Mouse (Mus musculus): ENCODE measurements around the gene Auts2. TPM values are rescaled to one million over a fixed set of nuclear protein-coding genes. Genes with fewer than 3 reads are reported as not detected.
A peak's percentile ranks its signal among the peaks of the same experiment; 100 is the strongest.

Gene Auts2
- polyA plus RNA-seq, 1 experiment from 2014 or later: 4.4 TPM

GRCm38 (mm10) chr5:131710735-131711473 is 832.2 kb downstream of the Auts2 start:
- Histone ChIP-seq H3K27ac (ENCODE audit: low read length) (no peak overlapping the region), H3K4me2 (replicated peaks; ENCODE audit: low read depth, low read length) (no peak overlapping the region), H3K9ac (replicated peaks; ENCODE audit: low read depth) (no peak overlapping the region), H3K9me3 (ENCODE audit: low read length) (no peaks in the 10 kb centered on the region), H3K4me1 (ENCODE audit: insufficient read depth, low read depth, low read length) (peaks cover 3% of the 10 kb centered on the region; the same call in 1 of the 2 replicates), H3K4me3 (ENCODE audit: low read depth, low read length) (no peak overlapping the region), H3K36me3 (ENCODE audit: insufficient read depth, low read length) (no peaks in the 10 kb centered on the region), H3K27me3 (replicated peaks; ENCODE audit: insufficient read depth, low read length) (no peaks in the 10 kb centered on the region)
- WGBS: 38% methylated on average over 8 of the region's 8 CpGs
- ATAC-seq: peak; percentile 23; the same call in 1 of the 2 replicates
- TF ChIP-seq CTCF (IDR thresholded peaks at IDR 0.05): no peak
- 0 out of 2 replicates have a peak, but pooled peaks have one; percentile 17 for TF ChIP-seq EP300 (IDR thresholded peaks at IDR 0.05)
- peak; percentile 31 for DNase-seq (ENCODE audit: low spot score)

GRCm38 (mm10) chr5:131707471-131707870 is 835.7 kb downstream of the Auts2 start:
- TF ChIP-seq EP300 (IDR thresholded peaks at IDR 0.05) (no peak), CTCF (IDR thresholded peaks at IDR 0.05) (no peak)
- H3K4me1 ChIP-seq (ENCODE audit: insufficient read depth, low read depth, low read length): peaks cover 3% of the 10 kb centered on the region; the same call in 1 of the 2 replicates
- no peak for DNase-seq (ENCODE audit: low spot score)
- H3K27ac ChIP-seq (ENCODE audit: low read length): no peak overlapping the region
- no peaks in the 10 kb centered on the region for H3K27me3 ChIP-seq (replicated peaks; ENCODE audit: insufficient read depth, low read length)
- no peak overlapping the region for H3K9ac ChIP-seq (replicated peaks; ENCODE audit: low read depth)
- WGBS: 85% methylated on average over 7 of the region's 7 CpGs
- no peak for ATAC-seq
- no peak overlapping the region for H3K4me3 ChIP-seq (ENCODE audit: low read depth, low read length)
- no peak overlapping the region for H3K4me2 ChIP-seq (replicated peaks; ENCODE audit: low read depth, low read length)
- no peaks in the 10 kb centered on the region for H3K36me3 ChIP-seq (ENCODE audit: insufficient read depth, low read length)
- no peaks in the 10 kb centered on the region for H3K9me3 ChIP-seq (ENCODE audit: low read length)

- Histone ChIP-seq H3K27me3 (replicated peaks; ENCODE audit: insufficient read depth, low read length) (no peaks in the 10 kb centered on the region), H3K9ac (replicated peaks; ENCODE audit: low read depth) (no peak overlapping the region), H3K36me3 (ENCODE audit: insufficient read depth, low read length) (no peaks in the 10 kb centered on the region), H3K4me2 (replicated peaks; ENCODE audit: low read depth, low read length) (no peak overlapping the region), H3K27ac (ENCODE audit: low read length) (no peak overlapping the region), H3K4me3 (ENCODE audit: low read depth, low read length) (no peak overlapping the region), H3K9me3 (ENCODE audit: low read length) (no peaks in the 10 kb centered on the region), H3K4me1 (ENCODE audit: insufficient read depth, low read depth, low read length) (no peaks in the 10 kb centered on the region)
- no peak for DNase-seq (ENCODE audit: low spot score)
- 69% methylated on average over 6 of the region's 6 CpGs for WGBS
- ATAC-seq: no peak
- TF ChIP-seq EP300 (IDR thresholded peaks at IDR 0.05) (no peak), CTCF (IDR thresholded peaks at IDR 0.05) (no peak)
Measured at GRCm38 (mm10) chr5:131703729-131704128, 839.4 kb downstream of the Auts2 start.

- no peaks in the 10 kb centered on the region for H3K9me3 ChIP-seq (ENCODE audit: low read length)
- no peaks in the 10 kb centered on the region for H3K36me3 ChIP-seq (ENCODE audit: insufficient read depth, low read length)
- ATAC-seq (no peak), DNase-seq (ENCODE audit: low spot score) (no peak)
- H3K4me2 ChIP-seq (replicated peaks; ENCODE audit: low read depth, low read length): no peak overlapping the region
- 80% methylated on average over 6 of the region's 6 CpGs for WGBS
- no peaks in the 10 kb centered on the region for H3K4me1 ChIP-seq (ENCODE audit: insufficient read depth, low read depth, low read length)
- no peak overlapping the region for H3K27ac ChIP-seq (ENCODE audit: low read length)
- TF ChIP-seq EP300 (IDR thresholded peaks at IDR 0.05) (no peak), CTCF (IDR thresholded peaks at IDR 0.05) (no peak)
- no peak overlapping the region for H3K9ac ChIP-seq (replicated peaks; ENCODE audit: low read depth)
- H3K27me3 ChIP-seq (replicated peaks; ENCODE audit: insufficient read depth, low read length): no peaks in the 10 kb centered on the region
- H3K4me3 ChIP-seq (ENCODE audit: low read depth, low read length): no peak overlapping the region
Measured at GRCm38 (mm10) chr5:131702840-131703392, 840.2 kb downstream of the Auts2 start.

- WGBS: 96% methylated on average over 7 of the region's 7 CpGs
- H3K4me2 ChIP-seq (replicated peaks; ENCODE audit: low read depth, low read length): no peak overlapping the region
- no peaks in the 10 kb centered on the region for H3K9me3 ChIP-seq (ENCODE audit: low read length)
- no peaks in the 10 kb centered on the region for H3K27me3 ChIP-seq (replicated peaks; ENCODE audit: insufficient read depth, low read length)
- DNase-seq (ENCODE audit: low spot score): no peak
- H3K27ac ChIP-seq (ENCODE audit: low read length): no peak overlapping the region
- no peaks in the 10 kb centered on the region for H3K36me3 ChIP-seq (ENCODE audit: insufficient read depth, low read length)
- no peaks in the 10 kb centered on the region for H3K4me1 ChIP-seq (ENCODE audit: insufficient read depth, low read depth, low read length)
- no peak for ATAC-seq
- no peak overlapping the region for H3K9ac ChIP-seq (replicated peaks; ENCODE audit: low read depth)
- no peak for TF ChIP-seq CTCF (IDR thresholded peaks at IDR 0.05)
- TF ChIP-seq EP300 (IDR thresholded peaks at IDR 0.05): no peak
- no peak overlapping the region for H3K4me3 ChIP-seq (ENCODE audit: low read depth, low read length)
Measured at GRCm38 (mm10) chr5:131698900-131699299, 844.2 kb downstream of the Auts2 start.

- H3K9ac ChIP-seq (replicated peaks; ENCODE audit: low read depth): no peak overlapping the region
- 83% methylated on average over 1 of the region's 1 CpGs for WGBS
- no peaks in the 10 kb centered on the region for H3K9me3 ChIP-seq (ENCODE audit: low read length)
- DNase-seq (ENCODE audit: low spot score) (no peak), ATAC-seq (no peak)
- no peaks in the 10 kb centered on the region for H3K27me3 ChIP-seq (replicated peaks; ENCODE audit: insufficient read depth, low read length)
- no peak overlapping the region for H3K27ac ChIP-seq (ENCODE audit: low read length)
- H3K36me3 ChIP-seq (ENCODE audit: insufficient read depth, low read length): no peaks in the 10 kb centered on the region
- H3K4me3 ChIP-seq (ENCODE audit: low read depth, low read length): no peak overlapping the region
- H3K4me2 ChIP-seq (replicated peaks; ENCODE audit: low read depth, low read length): no peak overlapping the region
- no peaks in the 10 kb centered on the region for H3K4me1 ChIP-seq (ENCODE audit: insufficient read depth, low read depth, low read length)
- TF ChIP-seq EP300 (IDR thresholded peaks at IDR 0.05) (no peak), CTCF (IDR thresholded peaks at IDR 0.05) (no peak)
Measured at GRCm38 (mm10) chr5:131690781-131691180, 852.4 kb downstream of the Auts2 start.

Data from lung, postnatal 0 days (tissue).